Mouse (Mus musculus): ENCODE measurements around the gene Vti1a.

- no peak for TF ChIP-seq CTCF (IDR thresholded peaks at IDR 0.05; ENCODE audit: low read depth)
- no peak for TF ChIP-seq EP300 (optimal IDR thresholded peaks at IDR 0.05)
Measured at GRCm38 (mm10) chr19:55297489-55297888, 18.6 kb upstream of the Vti1a start.

All from stomach, postnatal 0 days (tissue).